Mouse (Mus musculus) CH12.LX (cell line): ENCODE measurements at regions not wholly inside any gene's neighbourhood (a gene's known extent, or its start where the extent isn't known, plus 50 kb on each side); places are given as distances from the start of the nearest gene placed in this dataset.

ENCODE experiments used
- DNase-seq: peaks from one replicate; pipeline ENCODE4 v3.0.0-alpha.2; 2013; ENCODE audit errors: extremely low read depth
- H3K27ac ChIP-seq: 2 replicates; pipeline ENCODE4 v1.5.1; 2012; ENCODE audit warnings: low read depth, mild to moderate bottlenecking, control low read depth, moderate library complexity; ENCODE audit not compliant: insufficient read depth
- H3K27me3 ChIP-seq: replicated peaks from 2 replicates; pipeline ENCODE3; 2012; ENCODE audit warnings: inconsistent platforms
- H3K36me3 ChIP-seq, 2 experiments: replicated peaks in 1 of 2; 2 replicates each; pipeline versions ENCODE3 to v1.6.1; 2012; ENCODE audit warnings: inconsistent platforms in 1 of 2, low read length in 1 of 2, mild to moderate bottlenecking in 1 of 2, mixed read lengths in 1 of 2, moderate library complexity in 1 of 2; ENCODE audit not compliant: control insufficient read depth in 1 of 2, insufficient read depth in 1 of 2
- H3K4me1 ChIP-seq, 2 experiments: 2 replicates each; pipeline ENCODE4 v1.6.1; 2012; ENCODE audit warnings: inconsistent platforms in 1 of 2, moderate library complexity in 1 of 2; ENCODE audit not compliant: insufficient read depth in 2 of 2, control insufficient read depth in 1 of 2
- H3K4me2 ChIP-seq: 2 replicates; pipeline ENCODE4 v1.6.1; 2012; ENCODE audit warnings: low read depth, mild to moderate bottlenecking, control low read depth; ENCODE audit not compliant: poor library complexity, insufficient read depth, severe bottlenecking
- H3K4me3 ChIP-seq, 3 experiments: fragments of 150-350 bp in 1 of 3; sonication (generic) in 1 of 3; replicated peaks in 1 of 3; 2 replicates each; pipeline versions ENCODE3 to v1.5.1; 2011 to 2012; ENCODE audit warnings: low read depth in 2 of 3, low read length in 2 of 3, mild to moderate bottlenecking in 2 of 3, moderate library complexity in 2 of 3, control low read depth in 1 of 3, improper control_type of control experiment in 1 of 3, inconsistent platforms in 1 of 3, mixed read lengths in 1 of 3; ENCODE audit not compliant: poor library complexity in 1 of 3
- H3K79me2 ChIP-seq: replicated peaks from 2 replicates; pipeline ENCODE4 v1.6.1; 2012; ENCODE audit warnings: mild to moderate bottlenecking, moderate library complexity; ENCODE audit not compliant: control insufficient read depth, poor library complexity, insufficient read depth, severe bottlenecking; ENCODE audit errors: extremely low read depth
- H3K9ac ChIP-seq: 2 replicates; pipeline ENCODE4 v1.6.1; 2012; ENCODE audit warnings: low read depth, mild to moderate bottlenecking, control low read depth, moderate library complexity; ENCODE audit not compliant: insufficient read depth
- H3K9me3 ChIP-seq: replicated peaks from 2 replicates; pipeline ENCODE3; 2012; ENCODE audit warnings: low read length, inconsistent platforms, mixed read lengths
- BHLHE40 ChIP-seq: IDR thresholded peaks from 2 replicates; pipeline ENCODE4 v1.6.1; 2011; ENCODE audit warnings: mild to moderate bottlenecking, low read depth, low read length, improper control_type of control experiment
- CHD1 ChIP-seq: IDR thresholded peaks from 2 replicates; pipeline ENCODE4 v1.6.1; 2012; ENCODE audit warnings: low read depth, low read length, improper control_type of control experiment, inconsistent platforms
- GABPA ChIP-seq: IDR thresholded peaks from 2 replicates; pipeline ENCODE4 v1.6.1; 2012; ENCODE audit warnings: low read depth, low read length, improper control_type of control experiment, inconsistent platforms; ENCODE audit not compliant: insufficient replicate concordance
- HCFC1 ChIP-seq: IDR thresholded peaks from 2 replicates; pipeline ENCODE4 v1.6.1; 2012; ENCODE audit warnings: low read depth, mild to moderate bottlenecking, inconsistent platforms, low read length, improper control_type of control experiment
- IRF4 ChIP-seq: IDR thresholded peaks from 2 replicates; pipeline ENCODE4 v1.6.1; 2014; ENCODE audit warnings: low read depth, mild to moderate bottlenecking, inconsistent platforms, low read length, improper control_type of control experiment
- JUN ChIP-seq: IDR thresholded peaks from 2 replicates; pipeline ENCODE4 v1.6.1; 2011; ENCODE audit warnings: low read depth, mild to moderate bottlenecking, low read length, improper control_type of control experiment, moderate library complexity; ENCODE audit not compliant: insufficient read depth
- MAFK ChIP-seq: IDR thresholded peaks from 2 replicates; pipeline ENCODE4 v1.6.1; 2011; ENCODE audit warnings: low read length, improper control_type of control experiment; ENCODE audit not compliant: insufficient replicate concordance
- MEF2A ChIP-seq: IDR thresholded peaks from 2 replicates; pipeline ENCODE4 v1.6.1; 2014; ENCODE audit warnings: low read depth, mild to moderate bottlenecking, inconsistent platforms, low read length, improper control_type of control experiment, borderline replicate concordance
- MXI1 ChIP-seq: IDR thresholded peaks from 2 replicates; pipeline ENCODE4 v1.6.1; 2011; ENCODE audit warnings: mild to moderate bottlenecking, low read depth, low read length, improper control_type of control experiment
- MYC ChIP-seq: IDR thresholded peaks from 2 replicates; pipeline ENCODE4 v1.6.1; 2011; ENCODE audit warnings: low read depth, mild to moderate bottlenecking, improper control_type of control experiment, low read length
- NELFE ChIP-seq: IDR thresholded peaks from 2 replicates; pipeline ENCODE4 v1.6.1; 2011; ENCODE audit warnings: low read depth, low read length, improper control_type of control experiment
- POLR2A ChIP-seq: IDR thresholded peaks from 2 replicates; pipeline ENCODE4 v1.6.1; 2011; ENCODE audit warnings: low read depth, mild to moderate bottlenecking, improper control_type of control experiment, low read length
- POLR2AphosphoS2 ChIP-seq: IDR thresholded peaks from 2 replicates; pipeline ENCODE4 v1.6.1; 2011; ENCODE audit warnings: low read depth, low read length, improper control_type of control experiment
- RAD21 ChIP-seq: IDR thresholded peaks from 2 replicates; pipeline ENCODE4 v1.6.1; 2011; ENCODE audit warnings: low read depth, mild to moderate bottlenecking, low read length, improper control_type of control experiment, moderate library complexity
- TBP ChIP-seq: conservative IDR thresholded peaks from 2 replicates; pipeline ENCODE4 v1.6.1; 2011; ENCODE audit warnings: low read depth, low read length, improper control_type of control experiment
- USF2 ChIP-seq: conservative IDR thresholded peaks from 2 replicates; pipeline ENCODE4 v1.6.1; 2011; ENCODE audit warnings: low read depth, low read length, improper control_type of control experiment
- ZMIZ1 ChIP-seq: IDR thresholded peaks from 2 replicates; pipeline ENCODE4 v1.6.1; 2012; ENCODE audit warnings: low read depth, mild to moderate bottlenecking, inconsistent platforms, low read length, improper control_type of control experiment
- ZNF384 ChIP-seq: IDR thresholded peaks from 2 replicates; pipeline ENCODE4 v1.6.1; 2012; ENCODE audit warnings: low read depth, low read length, improper control_type of control experiment, inconsistent platforms
- dilution Hi-C: fragments of 300-500 bp; cut with MboI; formaldehyde crosslinking; loops from 2 replicates; pipeline ENCODE4 v1.14.3; 2020; ENCODE audit warnings: low sequenced_read_pairs; ENCODE audit not compliant: extremely low pct_unique_long_range_greater_than_20kb, extremely low pct_ligation_motif_present
- in situ Hi-C: fragments of 300-500 bp; cut with MboI; formaldehyde crosslinking; loops from 3 replicates; pipeline ENCODE4 v1.14.3; 2019; ENCODE audit warnings: low sequenced_read_pairs, low pct_ligation_motif_present, low pct_unique_long_range_greater_than_20kb, mixed read lengths

GRCm38 (mm10) chr1:34678734-34679068 lies 99.2 kb downstream of the Amer3 start:
- in situ Hi-C loops (no loop called here), dilution Hi-C loops (no loop called here)
- Histone ChIP-seq H3K4me2 (no peak overlapping the region), H3K27ac (no peak overlapping the region), H3K9ac (no peak overlapping the region), H3K27me3 (peaks cover 43% of the 10 kb centered on the region), H3K4me1 (peaks cover 0 to 7% of the 10 kb centered on the region in 2 experiments; a peak in 1 of 4 replicates), H3K79me2 (no peaks in the 10 kb centered on the region), H3K4me3 (no peak overlapping the region), H3K9me3 (no peaks in the 10 kb centered on the region), H3K36me3 (no peaks in the 10 kb centered on the region)
- no peak for DNase-seq
- TF ChIP-seq GABPA (no peak), ZNF384 (no peak), ZMIZ1 (no peak), POLR2AphosphoS2 (no peak), TBP (no peak), POLR2A (no peak), IRF4 (no peak), MAFK (no peak), MXI1 (no peak), NELFE (no peak)

GRCm38 (mm10) chr1:34686539-34686938 lies 107.1 kb downstream of the Amer3 start:
- Histone ChIP-seq H3K4me1 (peaks cover 0 to 7% of the 10 kb centered on the region in 2 experiments; a peak in 1 of 4 replicates), H3K27ac (no peak overlapping the region), H3K4me2 (no peak overlapping the region), H3K36me3 (no peaks in the 10 kb centered on the region), H3K9ac (no peak overlapping the region), H3K9me3 (peaks cover 5% of the 10 kb centered on the region), H3K79me2 (no peaks in the 10 kb centered on the region), H3K4me3 (no peak overlapping the region), H3K27me3 (peaks cover 2% of the 10 kb centered on the region)
- DNase-seq, result no peak
- in situ Hi-C loops, result no loop called here
- dilution Hi-C loops, result no loop called here
- TF ChIP-seq HCFC1 (no peak), CHD1 (no peak), POLR2AphosphoS2 (no peak), USF2 (no peak), JUN (no peak), TBP (no peak), BHLHE40 (no peak), MXI1 (no peak), MEF2A (no peak), RAD21 (no peak), MYC (no peak), GABPA (no peak)
